In the genomic region with DNA sequence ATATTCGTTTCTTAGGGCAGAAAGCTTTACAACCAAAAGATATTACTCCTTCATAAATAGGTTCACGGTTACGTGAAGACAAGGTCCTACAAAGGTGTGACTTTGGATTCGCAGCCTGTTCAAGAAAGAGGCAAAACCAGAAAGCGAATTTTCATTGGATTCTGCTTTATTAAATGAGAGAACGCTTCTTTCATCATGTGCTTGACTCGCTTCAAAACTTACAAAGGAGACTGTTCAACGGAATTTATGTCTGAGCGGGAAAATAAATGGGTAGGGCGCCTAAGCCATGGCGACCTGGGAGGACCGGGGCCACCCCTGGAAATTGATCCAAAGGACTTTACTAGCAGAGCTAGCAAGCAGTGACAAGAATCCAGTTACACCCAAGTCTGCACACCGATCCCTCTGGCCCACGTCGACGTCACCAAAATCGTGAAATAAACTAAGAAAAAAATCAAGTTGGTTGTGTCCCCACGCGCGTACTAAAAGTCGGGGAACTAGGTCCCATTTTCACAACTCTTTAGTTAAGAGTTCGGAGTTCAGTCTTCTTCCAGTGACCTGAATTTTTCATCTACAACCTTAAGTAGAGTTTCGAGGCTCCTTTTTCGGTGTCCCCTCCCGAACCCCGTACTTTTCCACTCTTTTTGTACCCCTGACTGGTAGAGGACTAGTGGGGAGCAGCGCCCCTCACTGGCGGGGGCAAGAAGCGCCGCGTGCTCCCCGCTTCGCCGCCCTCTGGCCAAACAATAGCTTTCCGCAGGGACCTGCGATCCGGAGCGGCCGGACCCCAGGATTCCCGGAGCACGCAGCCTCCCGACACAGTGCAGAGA, we compare ENCODE assay signal across 9 mouse cellular contexts. TPM values are rescaled to one million over a fixed set of nuclear protein-coding genes. Genes with fewer than 3 reads are reported as not detected.
DNase-seq lines count a peak whose midpoint lies in the region; ATAC-seq and TF ChIP-seq lines count a peak whose summit lies in the region.
"Had no signal": no experiment of that assay in that cellular context is flagged by ENCODE, and none has a peak within 500 bp of the region (broad histone marks: within the 10 kb centered on the region; RNA-seq: fewer than 3 reads in every experiment).

No protein-coding gene starts in this region.

- H3K4me3 ChIP-seq in left cerebral cortex, adult 2 months: peak overlapping the region; percentile 82
- peak overlapping the region; percentile 96 for H3K4me3 ChIP-seq in neural tube, embryonic 11.5 days (ENCODE audit: low read depth, low read length)

- DNase-seq in left cerebral cortex, adult 2 months (ENCODE audit: extremely low spot score in 1 of 2, low spot score in 2 of 2): no peak
- no peak for DNase-seq in left cerebral cortex, postnatal 14 days (ENCODE audit: low spot score in 2 of 2)
- DNase-seq in embryo, embryonic 10.5 days (ENCODE audit: low spot score): peak; percentile 63
- DNase-seq in neural tube, embryonic 11.5 days (ENCODE audit: low spot score): no peak
- DNase-seq in layer of hippocampus, adult 11-12 months (ENCODE audit: low spot score): no peak
- DNase-seq in ovary, postnatal 14 days (ENCODE audit: low spot score): no peak
- no peak for DNase-seq in left cerebral cortex, postnatal 36 days (ENCODE audit: low spot score in 2 of 2)

- peak overlapping the region; percentile 97 for H3K4me2 ChIP-seq in neural tube, embryonic 11.5 days (ENCODE audit: low read depth)

- no peak overlapping the region for H3K27ac ChIP-seq in left cerebral cortex, adult 2 months
- H3K27ac ChIP-seq in neural tube, embryonic 11.5 days (ENCODE audit: low read depth, low read length): peak overlapping the region; percentile 89; the same call in 1 of the 2 replicates
- H3K27ac ChIP-seq: macrophage had no signal

- peak overlapping the region; percentile 97 for H3K9ac ChIP-seq in neural tube, embryonic 11.5 days (ENCODE audit: low read length)

- ATAC-seq in inflammation-experienced regulatory T-cells, adult 6 months: peak; percentile 47
- ATAC-seq in neural tube, embryonic 11.5 days (ENCODE audit: insufficient read depth, low FRiP score, low TSS enrichment): no peak

- peaks cover 8% of the 10 kb centered on the region for H3K36me3 ChIP-seq in neural tube, embryonic 11.5 days (ENCODE audit: control insufficient read depth, insufficient read depth, low read length)

- peaks cover 26% of the 10 kb centered on the region for H3K4me1 ChIP-seq in neural tube, embryonic 11.5 days (ENCODE audit: control insufficient read depth, insufficient read depth, low read length)

- 5% methylated on average over 42 of the region's 42 CpGs for WGBS in neural tube, embryonic 11.5 days

- no peaks in the 10 kb centered on the region for H3K27me3 ChIP-seq in neural tube, embryonic 11.5 days (ENCODE audit: control insufficient read depth, insufficient read depth, low read length)

- TF ChIP-seq CTCF in left cerebral cortex, adult 2 months (IDR thresholded peaks at IDR 0.05): peak; percentile 69

- intact Hi-C loops in left cerebral cortex, adult 2 months (cut with DNase I): loop anchor here (1.0 to 2.0 kb wide), 2 partner anchors 19 to 23 kb away; no protein-coding TSS in a partner anchor
- intact Hi-C loops in left cerebral cortex, postnatal 14 days (cut with DNase I): loop anchor here (2.0 kb wide), 1 partner anchor 23 kb away; no protein-coding TSS in a partner anchor
- intact Hi-C loops in left cerebral cortex, postnatal 36 days (cut with DNase I): loop anchor here (2.0 kb wide), 1 partner anchor 23 kb away; no protein-coding TSS in a partner anchor

- H3K9me3 ChIP-seq in neural tube, embryonic 11.5 days (ENCODE audit: control insufficient read depth, low read length): no peaks in the 10 kb centered on the region

RNA-seq across cellular contexts. Expression of gene Cbx2, which starts 0.5 kb away (rescaled TPM):
- total RNA-seq in left cerebral cortex, adult 2 months (2021): 1 to 10 TPM; 3.2 to 3.4 TPM
- 1 to 10 TPM; 2.4 to 3.4 TPM for total RNA-seq in left cerebral cortex, postnatal 14 days (2021)
- polyA plus RNA-seq in inflammation-experienced regulatory T-cells, adult 6 months (2017; shearing (Covaris generic)): 1 to 10 TPM in 2 of 3 experiments, under 1 TPM in 1; 0.83 to 1.6 (median 1.0) TPM
- polyA plus RNA-seq in neural tube, embryonic 11.5 days (2014; fragmentation: Nextera tagmentation; extraction: Ambion mirVana): 61.5 and 65.0 TPM in 2 replicates
- total RNA-seq in left cerebral cortex, postnatal 36 days (2021): 1 to 10 TPM; 2.6 to 2.7 TPM

RNA-seq across cellular contexts. Expression of gene Cbx8, which starts 18.5 kb away (rescaled TPM):
- 10 to 100 TPM; 11.1 to 11.2 TPM for total RNA-seq in left cerebral cortex, adult 2 months (2021)
- total RNA-seq in left cerebral cortex, postnatal 14 days (2021): 10 to 100 TPM; 12.9 to 15.4 TPM
- polyA plus RNA-seq in inflammation-experienced regulatory T-cells, adult 6 months (2017; shearing (Covaris generic)): 1 to 10 TPM; 6.5 to 7.6 (median 7.5) TPM
- 6.8 and 7.0 TPM in 2 replicates for polyA plus RNA-seq in neural tube, embryonic 11.5 days (2014; fragmentation: Nextera tagmentation; extraction: Ambion mirVana)
- 10 to 100 TPM; 12.3 to 16.0 TPM for total RNA-seq in left cerebral cortex, postnatal 36 days (2021)

RNA-seq across cellular contexts. Expression of gene Enpp7, which starts 34.3 kb away (rescaled TPM):
- total RNA-seq in left cerebral cortex, adult 2 months (2021): not detected
- not detected for total RNA-seq in left cerebral cortex, postnatal 14 days (2021)
- not detected for polyA plus RNA-seq in inflammation-experienced regulatory T-cells, adult 6 months (2017; shearing (Covaris generic))
- not detected in 2 replicates for polyA plus RNA-seq in neural tube, embryonic 11.5 days (2014; fragmentation: Nextera tagmentation; extraction: Ambion mirVana)
- not detected for total RNA-seq in left cerebral cortex, postnatal 36 days (2021)
- polyA plus RNA-seq: macrophage had no signal
